Mouse (Mus musculus): ENCODE data around the gene Ap1m2. TPM values are rescaled to one million over a fixed set of nuclear protein-coding genes. Genes with fewer than 3 reads are reported as not detected.
"Not testable (repeated sequence)": the region's sequence is repeated elsewhere in the genome, so short reads cannot be mapped to it uniquely, and the experiment has no call there.

The Ap1m2 gene
- polyA plus RNA-seq, 1 experiment: not detected

- Histone ChIP-seq H3K4me3 (ENCODE audit: insufficient read depth, poor library complexity, severe bottlenecking) (no peak overlapping the region), H3K79me3 (ENCODE audit: low read depth) (no peaks in the 10 kb centered on the region), H3K79me2 (ENCODE audit: control insufficient read depth, insufficient read depth) (no peaks in the 10 kb centered on the region), H3K36me3 (ENCODE audit: control insufficient read depth, insufficient read depth) (no peaks in the 10 kb centered on the region), H3K27me3 (ENCODE audit: control insufficient read depth, insufficient read depth, insufficient read length) (no peaks in the 10 kb centered on the region), H3ac (ENCODE audit: control insufficient read depth, insufficient read length, low read depth) (no peak overlapping the region)
- TF ChIP-seq USF1 (IDR thresholded peaks at IDR 0.05; ENCODE audit: low read depth) (no peak), MAX (IDR thresholded peaks at IDR 0.05) (no peak), CEBPB (IDR thresholded peaks at IDR 0.05; ENCODE audit: low read depth) (no peak), CTCF (IDR thresholded peaks at IDR 0.05; ENCODE audit: control insufficient read depth, insufficient read depth, insufficient read length) (peak; percentile 88), FOSL1 (IDR thresholded peaks at IDR 0.05; ENCODE audit: insufficient read depth, low read length, poor library complexity, severe bottlenecking) (no peak), MYOG (IDR thresholded peaks at IDR 0.05; ENCODE audit: control insufficient read depth, extremely low read depth, insufficient read length) (no peak)
These were observed 1.3 kb upstream of the Ap1m2 start for GRCm38 (mm10) chr9:21313394-21313793.

GRCm38 (mm10) chr9:21311695-21312094 lies 442 bp downstream of the Ap1m2 start:
- H3K4me3 ChIP-seq (ENCODE audit: insufficient read depth, poor library complexity, severe bottlenecking): no peak overlapping the region
- no peaks in the 10 kb centered on the region for H3K79me2 ChIP-seq (ENCODE audit: control insufficient read depth, insufficient read depth)
- no peaks in the 10 kb centered on the region for H3K27me3 ChIP-seq (ENCODE audit: control insufficient read depth, insufficient read depth, insufficient read length)
- no peak overlapping the region for H3ac ChIP-seq (ENCODE audit: control insufficient read depth, insufficient read length, low read depth)
- H3K36me3 ChIP-seq (ENCODE audit: control insufficient read depth, insufficient read depth): no peaks in the 10 kb centered on the region
- no peaks in the 10 kb centered on the region for H3K79me3 ChIP-seq (ENCODE audit: low read depth)
- TF ChIP-seq USF1 (IDR thresholded peaks at IDR 0.05; ENCODE audit: low read depth) (no peak), CTCF (IDR thresholded peaks at IDR 0.05; ENCODE audit: control insufficient read depth, insufficient read depth, insufficient read length) (no peak), CEBPB (IDR thresholded peaks at IDR 0.05; ENCODE audit: low read depth) (no peak), MAX (IDR thresholded peaks at IDR 0.05) (no peak), FOSL1 (IDR thresholded peaks at IDR 0.05; ENCODE audit: insufficient read depth, low read length, poor library complexity, severe bottlenecking) (no peak), MYOG (IDR thresholded peaks at IDR 0.05; ENCODE audit: control insufficient read depth, extremely low read depth, insufficient read length) (no peak), MYOD1 (IDR thresholded peaks at IDR 0.05; ENCODE audit: control insufficient read depth, insufficient read length, low read depth) (no peak)

GRCm38 (mm10) chr9:21309150-21309741 lies 2.9 kb downstream of the Ap1m2 start:
- no peak overlapping the region for H3ac ChIP-seq (ENCODE audit: control insufficient read depth, insufficient read length, low read depth)
- H3K4me3 ChIP-seq (ENCODE audit: insufficient read depth, poor library complexity, severe bottlenecking): no peak overlapping the region
- H3K79me2 ChIP-seq (ENCODE audit: control insufficient read depth, insufficient read depth): no peaks in the 10 kb centered on the region
- no peaks in the 10 kb centered on the region for H3K36me3 ChIP-seq (ENCODE audit: control insufficient read depth, insufficient read depth)
- no peaks in the 10 kb centered on the region for H3K79me3 ChIP-seq (ENCODE audit: low read depth)
- H3K27me3 ChIP-seq (ENCODE audit: control insufficient read depth, insufficient read depth, insufficient read length): no peaks in the 10 kb centered on the region
- TF ChIP-seq CTCF (IDR thresholded peaks at IDR 0.05; ENCODE audit: control insufficient read depth, insufficient read depth, insufficient read length) (no peak), FOSL1 (IDR thresholded peaks at IDR 0.05; ENCODE audit: insufficient read depth, low read length, poor library complexity, severe bottlenecking) (no peak), MYOD1 (IDR thresholded peaks at IDR 0.05; ENCODE audit: control insufficient read depth, insufficient read length, low read depth) (no peak)

- Histone ChIP-seq H3K27me3 (ENCODE audit: control insufficient read depth, insufficient read depth, insufficient read length) (no peaks in the 10 kb centered on the region), H3K4me3 (ENCODE audit: insufficient read depth, poor library complexity, severe bottlenecking) (no peak overlapping the region), H3K79me2 (ENCODE audit: control insufficient read depth, insufficient read depth) (no peaks in the 10 kb centered on the region), H3ac (ENCODE audit: control insufficient read depth, insufficient read length, low read depth) (no peak overlapping the region), H3K79me3 (ENCODE audit: low read depth) (no peaks in the 10 kb centered on the region), H3K36me3 (ENCODE audit: control insufficient read depth, insufficient read depth) (no peaks in the 10 kb centered on the region)
- TF ChIP-seq MYOG (IDR thresholded peaks at IDR 0.05; ENCODE audit: control insufficient read depth, extremely low read depth, insufficient read length): no peak
- TF ChIP-seq MAX (IDR thresholded peaks at IDR 0.05): no peak
- TF ChIP-seq MYOD1 (IDR thresholded peaks at IDR 0.05; ENCODE audit: control insufficient read depth, insufficient read length, low read depth): no peak
- no peak for TF ChIP-seq USF1 (IDR thresholded peaks at IDR 0.05; ENCODE audit: low read depth)
- TF ChIP-seq CEBPB (IDR thresholded peaks at IDR 0.05; ENCODE audit: low read depth): no peak
- no peak for TF ChIP-seq FOSL1 (IDR thresholded peaks at IDR 0.05; ENCODE audit: insufficient read depth, low read length, poor library complexity, severe bottlenecking)
- no peak for TF ChIP-seq CTCF (IDR thresholded peaks at IDR 0.05; ENCODE audit: control insufficient read depth, insufficient read depth, insufficient read length)
These were observed 7.1 kb downstream of the Ap1m2 start for GRCm38 (mm10) chr9:21305065-21305464.

GRCm38 (mm10) chr9:21299014-21299413 lies 13.1 kb downstream of the Ap1m2 start:
- no peaks in the 10 kb centered on the region for H3K27me3 ChIP-seq (ENCODE audit: control insufficient read depth, insufficient read depth, insufficient read length)
- no peak overlapping the region for H3K4me3 ChIP-seq (ENCODE audit: insufficient read depth, poor library complexity, severe bottlenecking)
- no peak overlapping the region for H3ac ChIP-seq (ENCODE audit: control insufficient read depth, insufficient read length, low read depth)
- H3K79me3 ChIP-seq (ENCODE audit: low read depth): no peaks in the 10 kb centered on the region
- no peaks in the 10 kb centered on the region for H3K36me3 ChIP-seq (ENCODE audit: control insufficient read depth, insufficient read depth)
- H3K79me2 ChIP-seq (ENCODE audit: control insufficient read depth, insufficient read depth): no peaks in the 10 kb centered on the region
- no peak for TF ChIP-seq MAX (IDR thresholded peaks at IDR 0.05)
- peak; percentile 23 for TF ChIP-seq USF1 (IDR thresholded peaks at IDR 0.05; ENCODE audit: low read depth)

GRCm38 (mm10) chr9:21292271-21292670 lies 19.9 kb downstream of the Ap1m2 start:
- H3K79me2 ChIP-seq (ENCODE audit: control insufficient read depth, insufficient read depth): peaks cover 25% of the 10 kb centered on the region
- TF ChIP-seq MYOG (IDR thresholded peaks at IDR 0.05; ENCODE audit: control insufficient read depth, extremely low read depth, insufficient read length) (no peak), USF1 (IDR thresholded peaks at IDR 0.05; ENCODE audit: low read depth) (no peak), FOSL1 (IDR thresholded peaks at IDR 0.05; ENCODE audit: insufficient read depth, low read length, poor library complexity, severe bottlenecking) (no peak)
- H3K27me3 ChIP-seq (ENCODE audit: control insufficient read depth, insufficient read depth, insufficient read length): no peaks in the 10 kb centered on the region
- no peaks in the 10 kb centered on the region for H3K36me3 ChIP-seq (ENCODE audit: control insufficient read depth, insufficient read depth)
- no peak overlapping the region for H3ac ChIP-seq (ENCODE audit: control insufficient read depth, insufficient read length, low read depth)
- H3K79me3 ChIP-seq (ENCODE audit: low read depth): peaks cover 17% of the 10 kb centered on the region
- no peak overlapping the region for H3K4me3 ChIP-seq (ENCODE audit: insufficient read depth, poor library complexity, severe bottlenecking)

GRCm38 (mm10) chr9:21291868-21292267 lies 20.3 kb downstream of the Ap1m2 start:
- peaks cover 29% of the 10 kb centered on the region for H3K79me2 ChIP-seq (ENCODE audit: control insufficient read depth, insufficient read depth)
- peak overlapping the region; percentile 26 for H3K4me3 ChIP-seq (ENCODE audit: insufficient read depth, poor library complexity, severe bottlenecking)
- H3K36me3 ChIP-seq (ENCODE audit: control insufficient read depth, insufficient read depth); H3ac ChIP-seq (ENCODE audit: control insufficient read depth, insufficient read length, low read depth); H3K27me3 ChIP-seq (ENCODE audit: control insufficient read depth, insufficient read depth, insufficient read length): not testable (repeated sequence)
- peaks cover 21% of the 10 kb centered on the region for H3K79me3 ChIP-seq (ENCODE audit: low read depth)
